Mouse (Mus musculus): ENCODE results near the gene Cry1. TPM values are rescaled to one million over a fixed set of nuclear protein-coding genes. Genes with fewer than 3 reads are reported as not detected.

Gene Cry1
- 14.7 and 19.6 TPM in 2 replicates for polyA plus RNA-seq (2014; fragmentation: Nextera tagmentation; extraction: Ambion mirVana)

DNA sequence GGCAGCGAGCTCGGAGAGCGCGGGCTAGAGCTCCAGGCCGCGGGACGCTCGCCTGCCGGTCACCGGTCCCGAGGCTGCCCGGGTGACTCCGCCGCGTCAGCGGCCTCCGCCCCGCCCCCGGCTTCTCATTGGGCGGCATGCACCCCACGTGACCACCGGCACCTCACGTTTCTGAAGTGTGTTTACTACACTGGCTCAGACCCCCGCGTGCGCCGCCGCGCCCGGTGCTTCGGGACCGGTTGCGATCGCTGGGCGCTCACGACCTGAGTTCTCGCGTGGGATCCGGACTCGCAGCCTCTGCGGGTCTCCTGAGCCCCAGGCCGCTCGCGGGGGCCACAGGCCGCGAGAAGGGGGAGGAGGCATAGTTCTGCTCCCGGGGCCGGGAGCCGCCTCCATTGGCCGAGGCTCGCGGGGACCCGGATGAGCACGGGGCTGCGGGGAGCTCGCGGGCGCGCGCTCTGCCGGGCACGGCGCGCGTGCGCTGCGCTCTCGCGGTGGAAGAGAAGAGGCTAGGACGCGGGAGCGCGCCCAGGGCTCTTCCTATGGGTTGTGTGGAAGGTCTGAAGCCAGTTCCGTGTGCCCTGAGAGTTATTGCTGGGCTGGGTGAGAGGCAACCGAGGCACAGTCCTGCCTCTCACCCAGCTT is at the start of gene Cry1:
Gene Cry1, minus strand, starts transcription at position 101 of the 645 bp plus-strand sequence.
- H3K27me3 ChIP-seq (ENCODE audit: control insufficient read depth, insufficient read depth, low read length): no peaks in the 10 kb centered on the region
- peak within 1 kb of the TSS; percentile 86 for H3K4me2 ChIP-seq
- H3K27ac ChIP-seq (ENCODE audit: low read depth, low read length): peak within 1 kb of the TSS; percentile 81
- H3K36me3 ChIP-seq (ENCODE audit: control insufficient read depth, insufficient read depth, low read length): no peaks in the 10 kb centered on the region
- H3K4me1 ChIP-seq (ENCODE audit: control insufficient read depth, insufficient read depth, low read length): peaks cover 7% of the 10 kb centered on the region
- H3K9me3 ChIP-seq (replicated peaks; ENCODE audit: control insufficient read depth, low read length): no peaks in the 10 kb centered on the region
- peak; percentile 97 for ATAC-seq (replicated peaks; ENCODE audit: insufficient number of reproducible peaks, low FRiP score, low TSS enrichment)
- peak within 1 kb of the TSS; percentile 79 for H3K4me3 ChIP-seq (ENCODE audit: low read depth, low read length)
- WGBS (ENCODE audit: insufficient replicate concordance): under 1% methylated on average over 75 of the region's 75 CpGs
- peak within 1 kb of the TSS; percentile 91 for H3K9ac ChIP-seq (ENCODE audit: low read depth, low read length)

DNA sequence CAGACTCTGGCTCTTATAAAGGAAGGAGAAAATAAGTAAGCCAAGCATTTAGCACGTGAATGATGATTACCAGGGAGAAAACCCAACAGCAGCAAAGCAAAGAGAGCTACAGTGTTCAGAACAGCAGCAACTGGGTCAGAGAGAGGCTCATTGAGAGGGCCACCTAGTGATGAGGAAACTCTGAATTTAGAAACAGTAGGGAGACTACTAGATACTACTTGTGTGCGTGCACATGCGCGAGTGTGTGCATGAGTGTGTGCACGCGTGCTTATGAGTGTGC is 36.8 kb upstream of the Cry1 start:
- 84% methylated on average over 6 of the region's 6 CpGs for WGBS (ENCODE audit: insufficient replicate concordance)
- Histone ChIP-seq H3K27ac (ENCODE audit: low read depth, low read length) (no peak overlapping the region), H3K4me1 (ENCODE audit: control insufficient read depth, insufficient read depth, low read length) (no peaks in the 10 kb centered on the region), H3K9me3 (replicated peaks; ENCODE audit: control insufficient read depth, low read length) (no peaks in the 10 kb centered on the region), H3K36me3 (ENCODE audit: control insufficient read depth, insufficient read depth, low read length) (no peaks in the 10 kb centered on the region), H3K27me3 (ENCODE audit: control insufficient read depth, insufficient read depth, low read length) (peaks cover 10% of the 10 kb centered on the region; the same call in 1 of the 2 replicates), H3K4me2 (no peak overlapping the region), H3K4me3 (ENCODE audit: low read depth, low read length) (no peak overlapping the region), H3K9ac (ENCODE audit: low read depth, low read length) (no peak overlapping the region)
- ATAC-seq (replicated peaks; ENCODE audit: insufficient number of reproducible peaks, low FRiP score, low TSS enrichment): no peak

DNA sequence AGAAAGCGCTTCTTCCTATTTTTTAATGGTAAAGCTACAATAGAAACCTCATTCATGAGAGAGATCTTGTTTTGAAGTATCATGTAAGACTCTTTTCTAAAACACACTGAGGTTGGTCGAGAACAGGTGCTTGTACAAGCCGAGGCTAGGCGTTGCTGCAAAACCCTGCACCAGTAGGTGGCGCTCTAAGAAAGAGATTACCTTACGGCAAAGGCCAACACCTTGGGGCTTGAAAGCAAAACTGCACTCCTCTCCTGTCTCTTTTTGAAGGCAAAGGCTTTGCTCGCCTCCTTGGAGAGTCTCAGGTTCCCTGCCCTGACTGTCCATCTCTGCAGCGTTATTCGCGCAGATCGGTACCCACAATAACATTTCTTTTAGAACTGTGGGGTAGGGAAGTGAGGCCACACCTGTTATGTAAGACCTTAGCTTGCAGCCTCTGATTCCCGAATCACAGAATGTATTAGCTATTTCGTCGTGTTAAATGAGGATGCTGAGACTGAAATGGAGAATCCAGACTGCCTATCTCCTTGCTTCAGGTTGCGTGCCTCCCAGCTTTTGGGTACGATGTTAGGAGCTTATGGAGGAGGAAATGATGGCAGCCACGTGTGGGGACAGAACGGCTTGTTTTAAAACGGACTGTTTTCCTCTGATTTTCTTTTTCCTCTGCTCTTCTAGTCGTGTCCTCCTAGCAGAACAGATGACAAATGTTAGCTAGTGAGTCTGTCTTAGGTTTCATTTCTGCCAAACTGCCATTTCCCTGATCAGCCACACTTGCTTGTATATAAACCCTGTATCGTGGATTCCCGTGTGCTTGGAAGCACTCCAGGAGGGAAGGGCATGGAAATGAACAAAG is 36.3 kb upstream of the Cry1 start:
- Histone ChIP-seq H3K9me3 (replicated peaks; ENCODE audit: control insufficient read depth, low read length) (no peaks in the 10 kb centered on the region), H3K4me3 (ENCODE audit: low read depth, low read length) (no peak overlapping the region), H3K9ac (ENCODE audit: low read depth, low read length) (no peak overlapping the region), H3K27me3 (ENCODE audit: control insufficient read depth, insufficient read depth, low read length) (peaks cover 10% of the 10 kb centered on the region; the same call in 1 of the 2 replicates), H3K4me2 (no peak overlapping the region; the same call in 1 of the 2 replicates), H3K27ac (ENCODE audit: low read depth, low read length) (no peak overlapping the region), H3K36me3 (ENCODE audit: control insufficient read depth, insufficient read depth, low read length) (no peaks in the 10 kb centered on the region), H3K4me1 (ENCODE audit: control insufficient read depth, insufficient read depth, low read length) (no peaks in the 10 kb centered on the region)
- no peak for ATAC-seq (replicated peaks; ENCODE audit: insufficient number of reproducible peaks, low FRiP score, low TSS enrichment)
- WGBS (ENCODE audit: insufficient replicate concordance): 37% methylated on average over 22 of the region's 22 CpGs

DNA sequence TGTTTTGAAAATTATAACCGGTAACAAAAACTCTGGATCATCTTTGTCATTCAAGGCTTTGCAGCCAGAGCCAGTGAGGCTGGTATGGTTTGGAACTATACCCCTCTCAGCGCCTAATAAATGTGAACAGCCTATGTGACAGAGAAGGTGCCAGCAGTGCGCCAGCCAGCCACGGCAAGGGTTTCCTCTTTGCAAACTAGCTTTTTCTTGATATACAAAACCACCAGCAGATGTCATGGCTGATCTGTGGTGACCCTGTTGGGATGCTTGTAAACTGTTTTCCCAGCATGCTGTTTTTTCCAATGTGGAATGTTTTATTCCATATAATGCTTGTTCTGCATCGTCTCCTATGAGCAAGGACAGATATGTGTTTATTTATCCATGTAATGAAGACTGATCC is 30.0 kb upstream of the Cry1 start:
- Histone ChIP-seq H3K27me3 (ENCODE audit: control insufficient read depth, insufficient read depth, low read length) (0 out of 2 replicates have a peak, but pooled peaks cover 3% of the 10 kb centered on the region), H3K4me3 (ENCODE audit: low read depth, low read length) (no peak overlapping the region), H3K9me3 (replicated peaks; ENCODE audit: control insufficient read depth, low read length) (no peaks in the 10 kb centered on the region; the same call in 1 of the 2 replicates), H3K9ac (ENCODE audit: low read depth, low read length) (no peak overlapping the region), H3K4me1 (ENCODE audit: control insufficient read depth, insufficient read depth, low read length) (no peaks in the 10 kb centered on the region), H3K27ac (ENCODE audit: low read depth, low read length) (no peak overlapping the region), H3K4me2 (no peak overlapping the region), H3K36me3 (ENCODE audit: control insufficient read depth, insufficient read depth, low read length) (no peaks in the 10 kb centered on the region)
- WGBS (ENCODE audit: insufficient replicate concordance): 77% methylated on average over 5 of the region's 5 CpGs
- ATAC-seq (replicated peaks; ENCODE audit: insufficient number of reproducible peaks, low FRiP score, low TSS enrichment): no peak

DNA sequence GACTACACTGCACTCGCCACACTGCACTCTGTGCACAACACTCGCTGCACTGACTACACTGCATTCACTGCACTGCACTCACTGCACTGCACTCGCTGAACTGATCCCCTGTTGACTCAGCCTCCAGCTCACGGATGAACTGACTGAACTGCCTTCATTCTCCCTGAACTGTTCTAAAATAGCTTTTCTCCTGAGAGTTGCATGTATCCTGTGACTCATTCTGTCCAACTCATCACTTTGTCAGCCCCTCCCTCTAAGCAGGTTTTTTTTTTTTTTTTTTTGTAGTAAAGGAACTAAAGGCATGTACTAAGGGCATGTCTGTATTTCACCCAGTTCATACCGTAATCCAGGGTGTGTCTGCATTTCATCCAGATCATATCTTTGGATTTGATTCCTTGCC is 26.8 kb upstream of the Cry1 start:
- H3K36me3 ChIP-seq (ENCODE audit: control insufficient read depth, insufficient read depth, low read length): no peaks in the 10 kb centered on the region
- H3K4me1 ChIP-seq (ENCODE audit: control insufficient read depth, insufficient read depth, low read length): no peaks in the 10 kb centered on the region
- H3K4me3 ChIP-seq (ENCODE audit: low read depth, low read length): no peak overlapping the region
- WGBS (ENCODE audit: insufficient replicate concordance): 79% methylated on average over 5 of the region's 5 CpGs
- no peak for ATAC-seq (replicated peaks; ENCODE audit: insufficient number of reproducible peaks, low FRiP score, low TSS enrichment)
- H3K27me3 ChIP-seq (ENCODE audit: control insufficient read depth, insufficient read depth, low read length): no peaks in the 10 kb centered on the region
- no peak overlapping the region for H3K9ac ChIP-seq (ENCODE audit: low read depth, low read length)
- no peak overlapping the region for H3K4me2 ChIP-seq
- H3K9me3 ChIP-seq (replicated peaks; ENCODE audit: control insufficient read depth, low read length): no peaks in the 10 kb centered on the region; the same call in 1 of the 2 replicates
- H3K27ac ChIP-seq (ENCODE audit: low read depth, low read length): no peak overlapping the region

DNA sequence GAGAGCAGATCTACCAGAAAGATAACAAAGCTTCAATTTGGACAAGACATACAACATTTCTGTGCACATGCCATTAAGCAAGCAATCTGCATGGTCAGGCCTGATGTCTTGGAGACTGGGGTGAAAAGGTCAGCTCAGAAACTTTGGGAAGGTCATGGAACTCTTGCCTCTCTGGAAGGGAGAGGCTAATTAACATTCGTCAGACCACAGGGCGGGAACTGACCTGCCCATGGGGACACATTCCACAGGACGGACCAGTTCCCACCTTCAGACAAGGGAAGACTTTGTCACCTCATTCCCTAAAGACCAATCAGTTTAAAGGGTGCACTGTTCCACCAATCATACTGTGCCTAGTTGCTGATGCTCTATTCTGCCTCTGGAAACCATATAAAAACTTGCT is 25.3 kb upstream of the Cry1 start:
- Histone ChIP-seq H3K4me3 (ENCODE audit: low read depth, low read length) (no peak overlapping the region), H3K27ac (ENCODE audit: low read depth, low read length) (no peak overlapping the region), H3K4me1 (ENCODE audit: control insufficient read depth, insufficient read depth, low read length) (no peaks in the 10 kb centered on the region), H3K9me3 (replicated peaks; ENCODE audit: control insufficient read depth, low read length) (no peaks in the 10 kb centered on the region; the same call in 1 of the 2 replicates), H3K36me3 (ENCODE audit: control insufficient read depth, insufficient read depth, low read length) (no peaks in the 10 kb centered on the region), H3K4me2 (no peak overlapping the region), H3K9ac (ENCODE audit: low read depth, low read length) (no peak overlapping the region), H3K27me3 (ENCODE audit: control insufficient read depth, insufficient read depth, low read length) (no peaks in the 10 kb centered on the region)
- ATAC-seq (replicated peaks; ENCODE audit: insufficient number of reproducible peaks, low FRiP score, low TSS enrichment): no peak
- WGBS (ENCODE audit: insufficient replicate concordance): 74% methylated on average over 3 of the region's 3 CpGs

DNA sequence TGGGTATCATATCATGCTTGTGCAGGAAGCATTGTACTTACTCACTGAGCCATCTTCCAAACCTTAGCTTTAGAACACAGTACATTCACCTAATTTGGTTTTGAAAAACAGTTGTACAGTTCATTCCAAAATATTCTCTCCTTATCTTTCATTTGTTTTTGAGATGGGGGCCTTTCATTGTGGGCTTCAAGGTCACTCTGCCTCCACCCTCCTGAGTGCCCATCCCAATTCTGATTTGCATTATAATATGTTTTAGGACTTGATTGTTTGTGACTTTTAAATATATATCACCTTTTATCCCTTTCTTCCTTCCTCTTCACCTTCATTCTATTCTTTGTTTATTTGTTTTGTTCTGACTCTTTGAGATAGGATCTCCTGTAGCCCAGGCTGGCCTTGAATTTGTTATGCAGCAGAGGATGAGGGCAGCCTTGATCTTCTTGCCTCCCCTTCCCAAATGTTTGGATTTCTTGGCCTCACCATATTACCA is 24.3 kb upstream of the Cry1 start:
- Histone ChIP-seq H3K4me3 (ENCODE audit: low read depth, low read length) (no peak overlapping the region), H3K4me1 (ENCODE audit: control insufficient read depth, insufficient read depth, low read length) (no peaks in the 10 kb centered on the region), H3K9ac (ENCODE audit: low read depth, low read length) (no peak overlapping the region), H3K4me2 (no peak overlapping the region), H3K27me3 (ENCODE audit: control insufficient read depth, insufficient read depth, low read length) (no peaks in the 10 kb centered on the region), H3K27ac (ENCODE audit: low read depth, low read length) (no peak overlapping the region), H3K9me3 (replicated peaks; ENCODE audit: control insufficient read depth, low read length) (no peaks in the 10 kb centered on the region; the same call in 1 of the 2 replicates), H3K36me3 (ENCODE audit: control insufficient read depth, insufficient read depth, low read length) (no peaks in the 10 kb centered on the region)
- no peak for ATAC-seq (replicated peaks; ENCODE audit: insufficient number of reproducible peaks, low FRiP score, low TSS enrichment)

DNA sequence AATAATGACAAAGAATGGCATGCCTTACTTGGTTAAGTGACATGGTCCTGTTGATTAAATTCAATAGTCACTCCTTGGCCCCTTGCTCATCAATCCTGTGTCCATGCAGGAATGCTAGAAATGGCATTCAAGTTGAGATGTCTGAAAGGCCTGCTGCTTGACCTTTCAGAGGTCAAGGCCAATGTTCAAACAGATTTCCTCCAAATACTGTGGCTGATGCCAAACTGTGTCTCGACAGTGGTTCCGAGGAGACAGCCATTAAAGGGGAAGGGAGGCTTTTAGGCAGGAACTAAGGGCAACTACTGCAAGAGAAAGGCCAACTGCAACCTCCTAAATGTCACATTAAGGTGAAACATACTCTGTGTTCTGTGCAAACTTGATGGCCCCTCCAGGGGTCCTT is 20.5 kb upstream of the Cry1 start:
- Histone ChIP-seq H3K4me1 (ENCODE audit: control insufficient read depth, insufficient read depth, low read length) (no peaks in the 10 kb centered on the region), H3K9me3 (replicated peaks; ENCODE audit: control insufficient read depth, low read length) (no peaks in the 10 kb centered on the region), H3K36me3 (ENCODE audit: control insufficient read depth, insufficient read depth, low read length) (no peaks in the 10 kb centered on the region), H3K4me2 (no peak overlapping the region), H3K9ac (ENCODE audit: low read depth, low read length) (no peak overlapping the region), H3K27ac (ENCODE audit: low read depth, low read length) (no peak overlapping the region), H3K27me3 (ENCODE audit: control insufficient read depth, insufficient read depth, low read length) (no peaks in the 10 kb centered on the region), H3K4me3 (ENCODE audit: low read depth, low read length) (no peak overlapping the region)
- 61% methylated on average over 2 of the region's 2 CpGs for WGBS (ENCODE audit: insufficient replicate concordance)
- no peak for ATAC-seq (replicated peaks; ENCODE audit: insufficient number of reproducible peaks, low FRiP score, low TSS enrichment)
